Mouse (Mus musculus): ENCODE measurements at regions not wholly inside any gene's neighbourhood (a gene's known extent, or its start where the extent isn't known, plus 50 kb on each side); places are given as distances from the start of the nearest gene placed in this dataset.

DNA sequence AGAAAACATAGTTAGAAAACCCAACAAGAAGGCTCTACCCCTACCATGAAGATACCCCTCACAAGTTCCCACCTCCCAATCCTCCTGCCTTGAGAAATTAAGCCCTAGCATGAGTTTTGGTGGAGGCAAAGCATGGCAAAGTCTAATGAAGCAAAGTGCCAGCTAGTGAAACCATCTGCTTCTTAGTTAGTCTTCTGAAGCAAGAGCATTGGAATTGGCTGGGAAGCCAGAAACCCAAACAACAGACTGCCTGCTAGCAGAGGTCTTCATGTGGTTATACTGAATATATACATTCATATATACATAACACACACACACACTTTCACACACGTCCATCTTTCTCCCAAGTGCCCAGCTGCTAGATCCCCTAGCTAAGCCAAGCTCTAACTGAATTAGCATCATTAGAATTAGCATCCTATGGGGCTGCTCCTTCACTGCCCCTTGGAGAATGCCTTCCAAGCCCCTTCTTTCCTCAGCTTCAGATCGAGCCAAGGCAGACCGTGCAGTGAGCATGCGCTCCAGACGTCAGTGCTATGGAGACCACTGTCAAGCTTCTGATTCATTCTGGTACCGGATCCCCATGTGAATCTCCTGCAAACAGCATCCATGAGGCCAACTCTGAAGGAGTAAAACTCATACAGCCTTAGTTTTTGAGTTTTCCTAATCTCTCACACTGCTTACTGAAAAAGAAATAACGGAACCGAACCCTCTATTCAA lies 252.2 kb downstream of the Map2k4 start:
- TF ChIP-seq CTCF (IDR thresholded peaks at IDR 0.05; ENCODE audit: borderline replicate concordance, extremely low read depth, insufficient read depth, insufficient read length) (no peak), POLR2A (IDR thresholded peaks at IDR 0.05; ENCODE audit: borderline replicate concordance, extremely low read depth, insufficient read depth, insufficient read length, poor library complexity, severe bottlenecking) (no peak)

All from brain, embryonic 14.5 days (tissue).